In genomic region chr8:107944676-107945600, GRCm38 (mm10) we compare ENCODE assay signal across 8 mouse cellular contexts. TPM values are rescaled to one million over a fixed set of nuclear protein-coding genes. Genes with fewer than 3 reads are reported as not detected.
DNase-seq lines count a peak whose midpoint lies in the region; ATAC-seq and TF ChIP-seq lines count a peak whose summit lies in the region.

No protein-coding gene starts in this region.

- DNase-seq in heart, adult 9 months (ENCODE audit: low spot score in 2 of 2): no peak
- DNase-seq in ZHBTc4 (ENCODE audit: low read depth, low spot score): peak; percentile 43
- DNase-seq in forebrain, postnatal 0 days: no peak
- DNase-seq in urinary bladder, adult 18-20 months (ENCODE audit: low spot score in 2 of 2): no peak
- DNase-seq in right cerebral cortex, adult 2 months (ENCODE audit: low spot score in 2 of 2): no peak
- no peak for DNase-seq in right cerebral cortex, postnatal 36 days (ENCODE audit: low spot score in 2 of 2)

- TF ChIP-seq CTCF in forebrain, postnatal 0 days (IDR thresholded peaks at IDR 0.05; ENCODE audit: low read depth): no peak

- H3K4me1 ChIP-seq in heart, embryonic 13.5 days: peaks cover 33% of the 10 kb centered on the region
- H3K4me1 ChIP-seq in forebrain, postnatal 0 days (ENCODE audit: insufficient read depth): peaks cover 11% of the 10 kb centered on the region; the same call in 1 of the 2 replicates
- peaks cover 80% of the 10 kb centered on the region for H3K4me1 ChIP-seq in midbrain, embryonic 13.5 days (replicated peaks)

- peak overlapping the region; percentile 51 for H3K4me3 ChIP-seq in heart, embryonic 13.5 days
- peak overlapping the region; percentile 20; the same call in 1 of the 2 replicates for H3K4me3 ChIP-seq in forebrain, postnatal 0 days (ENCODE audit: low read depth, low read length)
- peak overlapping the region; percentile 34 for H3K4me3 ChIP-seq in midbrain, embryonic 13.5 days (replicated peaks)

- H3K9ac ChIP-seq in heart, embryonic 13.5 days: peak overlapping the region; percentile 65
- peak overlapping the region; percentile 31 for H3K9ac ChIP-seq in forebrain, postnatal 0 days
- H3K9ac ChIP-seq in midbrain, embryonic 13.5 days (replicated peaks): peak overlapping the region; percentile 70

- ATAC-seq in heart, embryonic 13.5 days (ENCODE audit: extremely low read depth, insufficient number of reproducible peaks, low FRiP score, low TSS enrichment): no peak
- no peak for ATAC-seq in forebrain, postnatal 0 days
- ATAC-seq in midbrain, embryonic 13.5 days: no peak

- no peaks in the 10 kb centered on the region for H3K36me3 ChIP-seq in heart, embryonic 13.5 days
- no peaks in the 10 kb centered on the region for H3K36me3 ChIP-seq in forebrain, postnatal 0 days (ENCODE audit: insufficient read depth)
- no peaks in the 10 kb centered on the region for H3K36me3 ChIP-seq in midbrain, embryonic 13.5 days

- peak overlapping the region; percentile 76 for H3K4me2 ChIP-seq in heart, embryonic 13.5 days
- H3K4me2 ChIP-seq in forebrain, postnatal 0 days (ENCODE audit: low read depth): peak overlapping the region; percentile 45
- H3K4me2 ChIP-seq in midbrain, embryonic 13.5 days (replicated peaks): peak overlapping the region; percentile 62

- H3K27me3 ChIP-seq in heart, embryonic 13.5 days (replicated peaks): peaks cover 40% of the 10 kb centered on the region
- peaks cover 16% of the 10 kb centered on the region; the same call in 1 of the 2 replicates for H3K27me3 ChIP-seq in forebrain, postnatal 0 days (ENCODE audit: insufficient read depth, low read length)
- H3K27me3 ChIP-seq in midbrain, embryonic 13.5 days: peaks cover 7% of the 10 kb centered on the region; the same call in 1 of the 2 replicates

- no peak overlapping the region for H3K27ac ChIP-seq in heart, embryonic 13.5 days (replicated peaks)
- peak overlapping the region; percentile 54 for H3K27ac ChIP-seq in forebrain, postnatal 0 days (ENCODE audit: low read depth, low read length)
- H3K27ac ChIP-seq in midbrain, embryonic 13.5 days: peak overlapping the region; percentile 88

- 11% methylated on average over 31 of the region's 31 CpGs for WGBS in heart, embryonic 13.5 days
- WGBS in forebrain, postnatal 0 days: 14% methylated on average over 31 of the region's 31 CpGs
- WGBS in midbrain, embryonic 13.5 days: 11% methylated on average over 31 of the region's 31 CpGs

- H3K9me3 ChIP-seq in heart, embryonic 13.5 days: no peaks in the 10 kb centered on the region
- H3K9me3 ChIP-seq in forebrain, postnatal 0 days (ENCODE audit: low read length): no peaks in the 10 kb centered on the region
- no peaks in the 10 kb centered on the region for H3K9me3 ChIP-seq in midbrain, embryonic 13.5 days

RNA-seq across cellular contexts. Expression of gene Zfhx3, which starts 2.5 kb away (rescaled TPM):
- polyA plus RNA-seq in heart, embryonic 13.5 days (2015; fragmentation: Nextera tagmentation; extraction: Ambion mirVana): 5.1 and 6.2 TPM in 2 replicates
- 7.2 and 13.8 TPM in 2 replicates for total RNA-seq in forebrain, postnatal 0 days (2014; rRNA removed)
- 3.0 and 9.6 TPM in 2 replicates for polyA plus RNA-seq in forebrain, postnatal 0 days (2015; fragmentation: Nextera tagmentation; extraction: Ambion mirVana)
- 65.9 and 68.0 TPM in 2 replicates for polyA plus RNA-seq in midbrain, embryonic 13.5 days (2015; fragmentation: Nextera tagmentation; extraction: Ambion mirVana)
